Mouse (Mus musculus) C2C12 (cell line): ENCODE measurements around the gene Bmp7. TPM values are rescaled to one million over a fixed set of nuclear protein-coding genes. Genes with fewer than 3 reads are reported as not detected.

Source experiments
- H3K27me3 ChIP-seq: one replicate; pipeline ENCODE4 v1.6.1; 2011; ENCODE audit not compliant: control insufficient read depth, insufficient read depth, insufficient read length
- H3K36me3 ChIP-seq: one replicate; pipeline ENCODE4 v1.6.1; 2011; ENCODE audit not compliant: control insufficient read depth, insufficient read depth
- H3K4me3 ChIP-seq: one replicate; pipeline ENCODE4 v1.5.1; 2011; ENCODE audit warnings: mild to moderate bottlenecking, control low read depth; ENCODE audit not compliant: poor library complexity, insufficient read depth, severe bottlenecking
- H3K79me2 ChIP-seq: one replicate; pipeline ENCODE4 v1.6.1; 2011; ENCODE audit not compliant: control insufficient read depth, insufficient read depth
- H3K79me3 ChIP-seq: one replicate; pipeline ENCODE4 v1.6.1; 2011; ENCODE audit warnings: low read depth, control low read depth
- H3ac ChIP-seq: one replicate; pipeline ENCODE3; 2011; ENCODE audit warnings: low read depth; ENCODE audit not compliant: control insufficient read depth, insufficient read length
- CEBPB ChIP-seq: IDR thresholded peaks from one replicate; pipeline ENCODE4 v1.6.1; 2011; ENCODE audit warnings: low read depth, mild to moderate bottlenecking, control low read depth, moderate library complexity
- CTCF ChIP-seq: IDR thresholded peaks from one replicate; pipeline ENCODE4 v1.5.1; 2011; ENCODE audit not compliant: control insufficient read depth, insufficient read depth, insufficient read length
- FOSL1 ChIP-seq: IDR thresholded peaks from one replicate; pipeline ENCODE4 v1.8.0; 2011; ENCODE audit warnings: mild to moderate bottlenecking, low read length; ENCODE audit not compliant: poor library complexity, insufficient read depth, severe bottlenecking
- MAX ChIP-seq: IDR thresholded peaks from one replicate; pipeline ENCODE4 v1.6.1; 2011; ENCODE audit warnings: mild to moderate bottlenecking, control low read depth
- MYOD1 ChIP-seq: IDR thresholded peaks from one replicate; pipeline ENCODE4 v1.6.1; 2011; ENCODE audit warnings: low read depth; ENCODE audit not compliant: control insufficient read depth, insufficient read length
- MYOG ChIP-seq: IDR thresholded peaks from one replicate; pipeline ENCODE4 v1.6.1; 2011; ENCODE audit not compliant: control insufficient read depth, insufficient read length; ENCODE audit errors: extremely low read depth
- USF1 ChIP-seq: IDR thresholded peaks from one replicate; pipeline ENCODE4 v1.6.1; 2011; ENCODE audit warnings: low read depth, mild to moderate bottlenecking, control low read depth, moderate library complexity
- polyA plus RNA-seq: library from polyadenylated mRNA; unstranded; fragments of >200 nt; fragmentation: generic; extraction: Trizol; gene quantifications from one replicate; pipeline ENCODE4 v1.2.1, GENCODE M21; 2012; ENCODE audit warnings: missing spikeins

Gene Bmp7
- polyA plus RNA-seq, 1 experiment, result 0.01 TPM

DNA sequence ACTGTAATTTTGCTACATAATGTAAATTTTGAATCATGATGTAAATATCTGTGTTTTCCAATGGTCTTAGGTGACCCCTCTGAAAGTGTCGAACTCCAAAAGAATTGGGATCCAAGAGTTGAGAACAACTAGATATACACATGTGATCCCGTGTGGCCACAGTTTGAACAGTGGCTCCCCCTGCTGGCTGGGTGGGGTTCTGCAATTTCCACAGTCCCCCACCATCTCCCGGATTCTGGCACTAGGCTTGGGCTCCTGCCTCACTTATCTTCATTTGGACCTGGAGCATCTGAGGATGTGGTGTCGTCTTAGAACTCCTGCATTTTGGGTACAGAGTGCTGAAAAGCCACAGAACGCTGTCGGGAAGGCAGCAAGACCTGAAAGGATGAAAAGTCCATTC is 91.9 kb downstream of the Bmp7 start:
- no peaks in the 10 kb centered on the region for H3K79me2 ChIP-seq
- H3K36me3 ChIP-seq, result no peaks in the 10 kb centered on the region
- peaks cover 17% of the 10 kb centered on the region for H3K27me3 ChIP-seq
- no peak overlapping the region for H3K4me3 ChIP-seq
- no peaks in the 10 kb centered on the region for H3K79me3 ChIP-seq
- TF ChIP-seq MYOG (no peak), FOSL1 (no peak), USF1 (no peak), CTCF (no peak), MYOD1 (no peak), MAX (no peak), CEBPB (no peak)
- no peak overlapping the region for H3ac ChIP-seq

DNA sequence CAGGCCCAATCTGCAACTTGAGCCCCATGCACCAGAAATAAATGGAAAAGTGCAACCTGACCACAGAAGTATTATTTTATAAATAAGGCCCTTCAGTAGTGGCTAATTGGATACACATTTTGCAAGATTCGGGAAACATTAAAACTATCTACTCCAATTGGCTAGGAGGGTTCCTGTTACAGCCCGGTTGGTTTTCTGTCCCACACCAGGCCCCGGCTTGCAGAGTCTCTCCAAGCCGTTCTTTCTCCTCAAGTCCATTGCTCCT is 93.9 kb downstream of the Bmp7 start:
- TF ChIP-seq MYOD1 (no peak), MYOG (no peak), CEBPB (no peak), USF1 (no peak), FOSL1 (no peak), MAX (no peak), CTCF (no peak)
- Histone ChIP-seq H3K79me3 (no peaks in the 10 kb centered on the region), H3ac (no peak overlapping the region), H3K79me2 (no peaks in the 10 kb centered on the region), H3K36me3 (no peaks in the 10 kb centered on the region), H3K27me3 (peaks cover 17% of the 10 kb centered on the region), H3K4me3 (no peak overlapping the region)

DNA sequence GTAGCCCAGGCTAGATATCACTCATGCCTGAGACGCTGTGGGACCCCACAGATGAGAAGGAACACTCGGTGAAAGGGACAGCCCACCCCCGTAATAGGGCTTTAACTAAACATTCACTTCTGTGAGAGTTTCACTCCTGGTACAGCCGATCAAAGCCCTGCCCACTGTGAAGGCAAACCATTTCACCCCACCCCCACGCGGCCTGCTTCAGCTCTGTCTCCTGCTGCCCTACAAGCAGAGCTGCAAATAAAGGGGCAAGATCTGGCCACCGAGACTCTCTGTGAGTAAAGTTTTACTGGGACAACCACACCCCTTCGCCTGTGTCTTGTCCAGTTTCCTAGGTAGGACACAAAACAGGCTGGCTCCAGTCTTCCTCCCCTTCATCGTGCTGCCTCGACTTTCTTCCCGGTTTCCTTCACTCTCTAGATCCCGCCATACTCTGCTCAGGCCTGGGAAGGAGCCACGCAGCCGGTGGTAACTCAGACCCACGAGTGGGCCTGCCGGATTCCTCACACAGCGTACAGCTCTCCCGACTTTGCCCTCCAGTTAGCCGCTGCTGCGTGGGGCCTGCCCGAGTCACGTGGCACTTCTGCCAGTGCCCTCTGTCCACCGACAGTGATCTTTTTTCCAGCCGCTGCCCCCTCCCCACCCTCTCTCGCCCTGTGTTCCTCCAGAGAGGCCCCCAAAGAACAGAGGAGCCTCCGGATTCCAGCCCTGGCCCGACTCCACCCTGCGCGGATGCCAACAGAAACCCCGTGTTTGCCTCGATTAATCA is 94.4 kb downstream of the Bmp7 start:
- Histone ChIP-seq H3K79me2 (no peaks in the 10 kb centered on the region), H3K27me3 (peaks cover 17% of the 10 kb centered on the region), H3K36me3 (no peaks in the 10 kb centered on the region), H3K4me3 (no peak overlapping the region), H3K79me3 (no peaks in the 10 kb centered on the region), H3ac (no peak overlapping the region)
- TF ChIP-seq MAX, result no peak
- no peak for TF ChIP-seq CTCF

DNA sequence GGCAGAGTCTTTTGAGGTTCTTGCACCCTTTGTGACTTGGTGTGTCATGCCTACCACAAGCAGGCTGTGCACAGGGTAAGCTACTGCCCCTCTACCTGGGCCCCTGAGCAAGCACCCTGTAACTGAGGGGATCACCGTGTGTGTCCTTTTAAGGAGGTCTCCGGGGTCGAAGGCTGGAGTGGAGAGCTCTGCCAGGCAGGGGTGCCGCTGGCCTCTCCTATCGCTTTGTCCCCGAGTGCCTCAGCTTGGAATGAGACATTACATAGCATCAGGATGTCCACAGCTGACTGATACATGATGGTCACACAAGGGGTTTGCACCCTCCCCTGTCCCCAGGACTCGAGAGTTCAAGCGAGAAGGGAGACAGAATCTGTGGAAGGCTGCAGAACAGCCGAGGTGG is 96.2 kb downstream of the Bmp7 start:
- Histone ChIP-seq H3ac (no peak overlapping the region), H3K36me3 (no peaks in the 10 kb centered on the region)

DNA sequence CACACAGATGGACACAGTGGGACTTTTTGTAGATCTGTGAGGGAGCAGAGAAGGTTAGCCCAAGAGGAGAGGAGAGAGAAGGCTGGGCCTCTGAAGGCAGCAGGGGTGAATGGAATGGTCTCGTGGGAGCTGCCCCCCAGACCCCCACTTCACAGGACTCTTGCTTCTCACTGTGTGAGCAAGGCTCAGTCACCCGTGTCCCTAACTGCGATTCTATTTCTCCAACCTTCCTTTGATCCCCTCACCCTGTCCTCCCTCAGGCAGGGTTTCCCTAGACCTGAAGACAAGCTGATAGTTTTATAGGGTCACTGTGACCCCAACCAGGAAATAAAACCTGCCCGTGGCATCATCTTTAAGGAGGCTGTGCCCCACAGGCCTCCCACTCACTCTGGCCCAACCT is 97.8 kb downstream of the Bmp7 start:
- Histone ChIP-seq H3K79me3 (no peaks in the 10 kb centered on the region), H3K79me2 (no peaks in the 10 kb centered on the region), H3K27me3 (peaks cover 12% of the 10 kb centered on the region), H3K36me3 (no peaks in the 10 kb centered on the region), H3ac (no peak overlapping the region), H3K4me3 (no peak overlapping the region)
- no peak for TF ChIP-seq MAX
- no peak for TF ChIP-seq USF1
- no peak for TF ChIP-seq CEBPB
- no peak for TF ChIP-seq FOSL1
- TF ChIP-seq MYOG, result no peak
- no peak for TF ChIP-seq CTCF
- TF ChIP-seq MYOD1, result no peak

More for the DNA sequence above, 96.2 kb downstream of the Bmp7 start:
- no peak for TF ChIP-seq MYOD1
- TF ChIP-seq FOSL1, result no peak
- TF ChIP-seq CTCF, result no peak
- no peak for TF ChIP-seq USF1
- no peak for TF ChIP-seq MAX
- no peak overlapping the region for H3K4me3 ChIP-seq
- H3K79me2 ChIP-seq, result no peaks in the 10 kb centered on the region
- no peaks in the 10 kb centered on the region for H3K79me3 ChIP-seq
- peaks cover 12% of the 10 kb centered on the region for H3K27me3 ChIP-seq

DNA sequence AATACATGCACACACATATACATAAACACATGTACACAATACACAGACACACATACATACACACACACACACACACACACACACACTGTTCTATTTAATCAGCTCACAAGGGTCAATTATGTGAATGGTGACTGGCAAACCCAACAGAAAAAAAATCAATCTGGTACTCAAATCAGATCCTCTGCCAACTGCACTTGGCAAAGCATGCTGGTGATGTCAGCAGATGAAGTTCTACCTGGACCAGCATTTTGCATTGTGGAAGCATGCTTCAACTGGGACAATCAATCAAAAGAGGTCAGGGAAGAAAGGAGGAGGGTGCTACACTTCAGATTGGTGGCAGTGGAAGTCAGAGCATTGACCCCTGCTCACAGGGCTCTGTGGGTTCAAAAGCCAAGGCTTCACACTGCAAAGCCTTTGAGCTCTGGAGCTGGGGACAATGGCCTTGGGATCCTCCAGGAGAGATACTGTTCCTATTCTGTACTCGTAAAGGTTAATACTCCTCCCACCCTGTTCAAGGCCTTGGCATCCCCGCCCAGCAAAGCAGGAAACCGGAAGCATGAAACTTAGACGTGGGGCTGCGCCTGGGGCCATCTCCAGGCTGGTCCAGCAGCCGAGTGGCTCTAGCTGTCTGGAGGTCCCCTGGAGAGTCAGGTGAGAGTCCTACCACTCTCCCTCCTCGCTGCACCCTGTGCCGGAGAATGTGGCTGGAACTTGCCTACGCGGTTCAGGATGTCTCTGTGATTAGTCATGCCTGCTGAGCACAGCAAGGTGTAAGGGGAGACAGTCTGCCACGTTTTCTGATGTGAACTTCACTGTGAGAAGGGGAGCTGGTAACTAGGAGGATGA is 99.0 kb downstream of the Bmp7 start:
- peaks cover 12% of the 10 kb centered on the region for H3K27me3 ChIP-seq
- no peaks in the 10 kb centered on the region for H3K36me3 ChIP-seq
- H3K4me3 ChIP-seq, result no peak overlapping the region
- no peaks in the 10 kb centered on the region for H3K79me2 ChIP-seq
- TF ChIP-seq USF1 (no peak), MAX (no peak), MYOG (no peak), CTCF (no peak), FOSL1 (no peak), MYOD1 (no peak), CEBPB (no peak)
- H3K79me3 ChIP-seq, result no peaks in the 10 kb centered on the region
- H3ac ChIP-seq, result no peak overlapping the region
